In genomic region chr7:37933754-37934308, GRCm38 (mm10) we compare ENCODE assay signal across 18 mouse cellular contexts.
A peak's percentile ranks its signal among the peaks of the same experiment; 100 is the strongest.
DNase-seq lines count a peak whose midpoint lies in the region; ATAC-seq and TF ChIP-seq lines count a peak whose summit lies in the region.
"Had no signal": no experiment of that assay in that cellular context is flagged by ENCODE, and none has a peak within 500 bp of the region (broad histone marks: within the 10 kb centered on the region; RNA-seq: fewer than 3 reads in every experiment).

No protein-coding gene starts in this region.

- H3K27me3 ChIP-seq in liver, embryonic 13.5 days = no peaks in the 10 kb centered on the region
- no peaks in the 10 kb centered on the region for H3K27me3 ChIP-seq in liver, embryonic 11.5 days (replicated peaks; ENCODE audit: control insufficient read depth, insufficient read depth, low read length)
- H3K27me3 ChIP-seq in hindbrain, embryonic 13.5 days = no peaks in the 10 kb centered on the region
- no peaks in the 10 kb centered on the region for H3K27me3 ChIP-seq in midbrain, embryonic 16.5 days (ENCODE audit: control insufficient read depth, insufficient read depth, low read depth, low read length)
- H3K27me3 ChIP-seq: embryonic facial prominence, embryonic 12.5 days; liver, embryonic 12.5 days had no signal

- no peak overlapping the region for H3K9ac ChIP-seq in liver, embryonic 13.5 days
- H3K9ac ChIP-seq in liver, embryonic 11.5 days (ENCODE audit: low read depth, low read length) = no peak overlapping the region
- no peak overlapping the region for H3K9ac ChIP-seq in hindbrain, embryonic 13.5 days
- H3K9ac ChIP-seq in midbrain, embryonic 16.5 days (ENCODE audit: low read depth, low read length) = no peak overlapping the region
- H3K9ac ChIP-seq: embryonic facial prominence, embryonic 12.5 days; liver, embryonic 12.5 days had no signal

- 0 out of 2 replicates have a peak, but pooled peaks have one; percentile 14 for TF ChIP-seq CTCF in brain, embryonic 14.5 days (IDR thresholded peaks at IDR 0.05; ENCODE audit: borderline replicate concordance, extremely low read depth, insufficient read depth, insufficient read length)

- DNase-seq in liver, embryonic 13.5 days = no peak
- no peak for DNase-seq in liver, embryonic 11.5 days (ENCODE audit: low spot score)
- no peak for DNase-seq in brain, embryonic 14.5 days (ENCODE audit: low read depth)
- no peak for DNase-seq in lung, postnatal 10 days
- no peak for DNase-seq in right cerebral cortex, postnatal 4 days
- DNase-seq in testis, postnatal 10 days (ENCODE audit: low spot score) = no peak
- DNase-seq: cerebellum, adult 8-10 months; gastrocnemius, postnatal 14 days; heart, postnatal 4 days; kidney, adult 8-10 months; thymus, postnatal 25 days had no signal

- 69% methylated on average over 9 of the region's 9 CpGs for WGBS in liver, embryonic 13.5 days (ENCODE audit: insufficient replicate concordance)
- 62% methylated on average over 9 of the region's 9 CpGs for whole genome bisulfite sequencing in liver, embryonic 11.5 days
- WGBS in hindbrain, embryonic 13.5 days = 15% methylated on average over 9 of the region's 9 CpGs
- 18% methylated on average over 9 of the region's 9 CpGs for WGBS in midbrain, embryonic 16.5 days

- peak; percentile 24; the same call in 1 of the 2 replicates for ATAC-seq in liver, embryonic 13.5 days (ENCODE audit: low read depth)
- no peak for ATAC-seq in liver, embryonic 11.5 days (replicated peaks; ENCODE audit: low FRiP score)
- ATAC-seq in hindbrain, embryonic 13.5 days (ENCODE audit: low FRiP score) = peak; percentile 44
- 0 out of 2 replicates have a peak, but pooled peaks have one; percentile 38 for ATAC-seq in midbrain, embryonic 16.5 days
- ATAC-seq: CD4-positive, CD25-positive, alpha-beta regulatory T cell, adult 4 months; liver, embryonic 12.5 days; lung, postnatal 0 days had no signal

- 0 out of 2 replicates have a peak, but pooled peaks cover 4% of the 10 kb centered on the region for H3K4me1 ChIP-seq in liver, embryonic 13.5 days (replicated peaks)
- peaks cover 6% of the 10 kb centered on the region for H3K4me1 ChIP-seq in liver, embryonic 11.5 days (replicated peaks; ENCODE audit: control insufficient read depth, insufficient read depth, low read length)
- H3K4me1 ChIP-seq in hindbrain, embryonic 13.5 days (replicated peaks) = peaks cover 37% of the 10 kb centered on the region
- peaks cover 11% of the 10 kb centered on the region for H3K4me1 ChIP-seq in midbrain, embryonic 16.5 days (ENCODE audit: control insufficient read depth, insufficient read depth, low read length)
- H3K4me1 ChIP-seq: liver, embryonic 12.5 days had no signal

- H3K36me3 ChIP-seq in liver, embryonic 13.5 days = no peaks in the 10 kb centered on the region
- H3K36me3 ChIP-seq in liver, embryonic 11.5 days (ENCODE audit: control insufficient read depth, insufficient read depth, low read length) = no peaks in the 10 kb centered on the region
- H3K36me3 ChIP-seq in hindbrain, embryonic 13.5 days = no peaks in the 10 kb centered on the region
- H3K36me3 ChIP-seq in midbrain, embryonic 16.5 days (ENCODE audit: control insufficient read depth, insufficient read depth, low read length) = no peaks in the 10 kb centered on the region
- H3K36me3 ChIP-seq: embryonic facial prominence, embryonic 12.5 days; liver, embryonic 12.5 days had no signal

- H3K4me3 ChIP-seq in liver, embryonic 13.5 days (replicated peaks) = no peak overlapping the region
- no peak overlapping the region for H3K4me3 ChIP-seq in liver, embryonic 11.5 days (ENCODE audit: low read depth, low read length)
- H3K4me3 ChIP-seq in hindbrain, embryonic 13.5 days = no peak overlapping the region
- H3K4me3 ChIP-seq in midbrain, embryonic 16.5 days (ENCODE audit: low read depth, low read length) = no peak overlapping the region
- H3K4me3 ChIP-seq: embryonic facial prominence, embryonic 12.5 days; liver, embryonic 12.5 days had no signal

- no peak overlapping the region for H3K27ac ChIP-seq in liver, embryonic 13.5 days
- no peak overlapping the region for H3K27ac ChIP-seq in liver, embryonic 11.5 days (ENCODE audit: low read depth, low read length)
- H3K27ac ChIP-seq in hindbrain, embryonic 13.5 days = 0 out of 2 replicates have a peak overlapping the region, but pooled peaks have one; percentile 31
- no peak overlapping the region for H3K27ac ChIP-seq in midbrain, embryonic 16.5 days (ENCODE audit: low read length)
- H3K27ac ChIP-seq: embryonic facial prominence, embryonic 12.5 days; liver, embryonic 12.5 days had no signal

- TF ChIP-seq POLR2A in brain, embryonic 14.5 days (IDR thresholded peaks at IDR 0.05; ENCODE audit: borderline replicate concordance, extremely low read depth, insufficient read depth, insufficient read length, poor library complexity, severe bottlenecking) = no peak

- no peaks in the 10 kb centered on the region for H3K9me3 ChIP-seq in liver, embryonic 13.5 days (replicated peaks)
- H3K9me3 ChIP-seq in liver, embryonic 11.5 days (ENCODE audit: control insufficient read depth, low read length) = no peaks in the 10 kb centered on the region
- H3K9me3 ChIP-seq in hindbrain, embryonic 13.5 days = no peaks in the 10 kb centered on the region
- H3K9me3 ChIP-seq in midbrain, embryonic 16.5 days (replicated peaks; ENCODE audit: control insufficient read depth, low read length, poor library complexity, severe bottlenecking) = no peaks in the 10 kb centered on the region
- H3K9me3 ChIP-seq: embryonic facial prominence, embryonic 12.5 days; liver, embryonic 12.5 days had no signal

- H3K4me2 ChIP-seq in liver, embryonic 13.5 days = no peak overlapping the region
- H3K4me2 ChIP-seq in liver, embryonic 11.5 days = no peak overlapping the region
- H3K4me2 ChIP-seq in hindbrain, embryonic 13.5 days = no peak overlapping the region
- no peak overlapping the region for H3K4me2 ChIP-seq in midbrain, embryonic 16.5 days (ENCODE audit: low read length)
- H3K4me2 ChIP-seq: embryonic facial prominence, embryonic 12.5 days; heart, embryonic 11.5 days; liver, embryonic 12.5 days had no signal
